Mouse (Mus musculus): ENCODE measurements around the gene Fkbpl. TPM values are rescaled to one million over a fixed set of nuclear protein-coding genes. Genes with fewer than 3 reads are reported as not detected.

The Fkbpl gene
- total RNA-seq (2015) (4.0 and 4.2 TPM in 2 replicates), total RNA-seq (2017) (40.5 and 41.6 TPM in 2 replicates)

DNA sequence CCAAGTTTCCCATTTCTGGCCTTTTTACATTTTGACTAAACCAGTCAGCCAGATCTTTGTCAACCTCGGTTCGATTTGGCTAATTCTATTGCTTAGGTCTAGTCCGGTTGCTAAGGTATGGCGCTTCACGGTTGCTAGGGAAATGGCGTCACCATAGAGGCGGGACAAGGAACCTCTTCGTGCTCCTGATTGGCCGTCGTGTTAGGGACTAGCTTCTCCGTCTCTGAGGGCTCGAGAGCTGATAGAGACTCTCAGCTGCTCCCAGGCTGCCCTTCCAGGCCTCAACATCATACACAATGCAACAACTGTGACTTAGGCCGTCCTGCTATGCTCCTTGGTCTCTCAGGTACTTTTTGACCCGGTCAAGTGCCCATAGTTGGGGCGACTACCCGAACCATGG is at the start of gene Fkbpl:
Gene Fkbpl (plus strand): TSS at position 157 of the 400 bp plus-strand sequence.
- ATAC-seq (ENCODE audit: poor library complexity, severe bottlenecking): peak; percentile 80

GRCm38 (mm10) chr17:34596098-34596497 is 48.5 kb upstream of the Fkbpl start:
- no peak for ATAC-seq (ENCODE audit: poor library complexity, severe bottlenecking)

GRCm38 (mm10) chr17:34597566-34598095 is 46.9 kb upstream of the Fkbpl start, which contains the start of gene Ager:
Gene Ager, plus strand, starts transcription at chr17:34597862.
- ATAC-seq (ENCODE audit: poor library complexity, severe bottlenecking): no peak

- no peak for ATAC-seq (ENCODE audit: poor library complexity, severe bottlenecking)
These were observed 44.7 kb upstream of the Fkbpl start for GRCm38 (mm10) chr17:34599891-34600290.

GRCm38 (mm10) chr17:34601796-34602195 is 42.8 kb upstream of the Fkbpl start:
- ATAC-seq (ENCODE audit: poor library complexity, severe bottlenecking): no peak

DNA sequence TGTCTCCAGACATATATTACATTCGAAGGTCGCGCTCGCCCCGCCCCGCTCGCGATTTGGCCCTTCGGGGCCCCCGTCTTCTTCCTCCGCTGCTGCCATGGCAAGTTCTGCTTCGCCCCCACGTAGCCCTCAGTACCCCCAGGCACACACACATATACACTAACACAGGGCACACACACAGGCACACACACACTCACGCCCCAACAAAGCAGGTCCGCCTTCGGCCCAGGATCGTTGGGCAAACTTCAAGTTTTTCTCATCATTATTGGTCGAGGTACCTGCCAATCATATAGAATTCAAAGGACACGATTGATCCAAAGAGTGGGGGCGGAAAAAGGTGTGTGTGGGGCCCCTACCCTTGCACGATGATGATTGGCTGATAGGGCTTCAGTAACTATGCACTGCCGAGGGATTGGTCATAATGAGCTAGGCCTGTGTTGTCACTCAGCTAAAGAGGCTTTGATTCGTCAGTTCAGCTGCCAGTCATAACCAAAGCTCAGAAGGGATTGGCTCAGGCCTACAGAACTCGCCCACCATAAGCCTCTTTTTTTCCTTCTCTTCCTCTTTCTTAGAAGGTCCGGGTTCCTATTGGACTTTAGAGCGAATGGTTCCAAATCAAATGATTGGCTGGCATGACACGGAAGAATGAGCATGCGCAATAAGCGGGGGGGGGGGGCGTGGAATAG is 41.0 kb upstream of the Fkbpl start, which contains the start of gene Rnf5:
Gene Rnf5 (minus strand): TSS at position 316 of the 686 bp plus-strand sequence.
- peak; percentile 72 for ATAC-seq (ENCODE audit: poor library complexity, severe bottlenecking)

GRCm38 (mm10) chr17:34604061-34604508 is 40.5 kb upstream of the Fkbpl start, which contains the start of gene Agpat1:
Gene Agpat1, plus strand, starts transcription at chr17:34604262.
- peak; percentile 73 for ATAC-seq (ENCODE audit: poor library complexity, severe bottlenecking)

- ATAC-seq (ENCODE audit: poor library complexity, severe bottlenecking): no peak
These were observed 39.9 kb upstream of the Fkbpl start for GRCm38 (mm10) chr17:34604511-34605237.

DNA sequence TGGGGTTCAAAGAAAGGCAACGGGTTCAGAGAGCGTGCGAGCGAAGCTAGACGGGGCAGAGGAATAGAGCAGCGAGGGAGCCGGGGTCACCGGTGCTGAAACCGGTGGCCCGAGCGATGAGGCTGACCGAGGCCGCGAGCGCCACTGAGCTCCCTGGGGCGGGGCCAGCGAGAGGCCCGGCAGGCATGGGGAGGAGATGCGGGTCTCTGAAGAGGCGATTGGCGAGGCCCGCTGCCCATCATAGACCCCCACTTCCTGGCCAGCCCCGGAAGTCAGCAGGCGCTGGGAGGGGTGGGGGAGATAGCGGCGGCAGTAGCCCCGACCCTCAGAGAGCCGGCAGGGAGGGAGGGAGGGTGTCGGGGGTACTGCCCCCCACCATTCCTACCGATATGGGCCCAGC is 39.0 kb upstream of the Fkbpl start:
- peak; percentile 48 for ATAC-seq (ENCODE audit: poor library complexity, severe bottlenecking)

DNA sequence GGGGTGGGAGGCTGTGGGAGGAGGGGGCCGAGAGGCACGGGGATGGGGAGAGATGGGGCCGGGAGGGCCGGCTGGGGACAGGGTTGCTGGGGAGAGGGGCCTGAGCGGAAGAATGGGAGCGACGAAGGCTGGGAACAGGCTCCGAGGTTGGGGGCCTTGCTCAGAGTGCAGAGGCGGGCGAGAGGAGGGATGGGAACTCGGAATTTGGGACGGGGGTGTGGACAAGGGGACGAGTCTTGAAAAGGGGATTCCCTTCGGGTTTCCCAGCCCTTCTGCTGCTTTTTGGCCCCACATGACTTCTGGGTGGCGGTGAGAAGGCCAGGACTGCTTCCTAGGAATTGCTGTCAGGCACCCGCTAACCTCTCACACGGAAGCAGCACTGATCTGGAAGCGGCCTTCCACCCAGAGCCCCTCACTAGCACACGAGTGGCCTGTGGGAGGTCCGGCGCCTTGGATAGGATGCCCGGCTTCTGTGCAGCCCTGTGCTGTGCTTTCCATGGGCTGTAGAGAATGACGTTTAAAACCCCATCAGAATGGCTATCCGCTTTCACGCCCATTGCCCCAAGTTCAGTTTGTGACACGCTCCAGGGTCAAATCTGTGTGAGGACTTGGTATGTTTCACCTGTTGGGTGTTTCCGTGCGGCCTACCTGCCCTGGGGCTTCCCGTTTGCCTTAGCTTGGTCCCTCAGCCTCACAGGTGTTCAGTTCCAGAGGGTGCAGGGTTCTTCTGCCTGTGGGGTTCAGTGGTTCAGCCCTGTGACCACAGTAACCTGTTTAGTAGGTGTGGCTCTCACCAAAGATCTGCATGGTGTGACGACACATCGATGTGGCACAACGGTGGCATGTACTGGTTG is 38.2 kb upstream of the Fkbpl start:
- no peak for ATAC-seq (ENCODE audit: poor library complexity, severe bottlenecking)

DNA sequence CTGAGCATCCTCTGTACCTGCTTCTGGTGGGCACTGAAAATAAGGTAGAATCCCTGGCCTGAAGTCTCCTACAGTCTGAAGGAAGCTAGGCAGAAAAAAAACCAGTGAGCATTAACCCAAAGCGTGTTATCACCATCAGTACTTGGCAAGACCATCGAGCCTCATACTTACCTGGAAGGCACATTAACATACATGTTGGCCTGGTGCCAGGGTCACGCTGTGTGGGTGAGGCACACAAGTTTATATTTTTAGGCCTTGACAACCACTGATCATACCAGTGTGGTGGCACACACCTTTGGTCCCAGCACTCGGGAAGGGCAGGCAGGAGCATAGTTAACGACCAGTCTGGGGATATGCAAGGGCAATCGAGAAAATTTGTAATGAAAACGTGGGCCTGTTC is 36.6 kb upstream of the Fkbpl start:
- ATAC-seq (ENCODE audit: poor library complexity, severe bottlenecking): no peak

- ATAC-seq (ENCODE audit: poor library complexity, severe bottlenecking): no peak
These were observed 33.5 kb upstream of the Fkbpl start for GRCm38 (mm10) chr17:34611050-34611449.

- ATAC-seq (ENCODE audit: poor library complexity, severe bottlenecking): no peak
These were observed 31.4 kb upstream of the Fkbpl start for GRCm38 (mm10) chr17:34613054-34613645.

GRCm38 (mm10) chr17:34613830-34614229 is 30.7 kb upstream of the Fkbpl start:
- ATAC-seq (ENCODE audit: poor library complexity, severe bottlenecking): no peak

- ATAC-seq (ENCODE audit: poor library complexity, severe bottlenecking): no peak
These were observed 28.7 kb upstream of the Fkbpl start, which contains the start of gene Egfl8 for GRCm38 (mm10) chr17:34615871-34616270. Gene Egfl8, minus strand, starts transcription at chr17:34615971.

- ATAC-seq (ENCODE audit: poor library complexity, severe bottlenecking): peak; percentile 83
These were observed 25.6 kb upstream of the Fkbpl start for GRCm38 (mm10) chr17:34618999-34619398.

- ATAC-seq (ENCODE audit: poor library complexity, severe bottlenecking): no peak
These were observed 23.6 kb upstream of the Fkbpl start for GRCm38 (mm10) chr17:34621006-34621405.

GRCm38 (mm10) chr17:34623161-34623560 is 21.4 kb upstream of the Fkbpl start:
- ATAC-seq (ENCODE audit: poor library complexity, severe bottlenecking): no peak

- no peak for ATAC-seq (ENCODE audit: poor library complexity, severe bottlenecking)
These were observed 19.6 kb upstream of the Fkbpl start for GRCm38 (mm10) chr17:34624981-34625380.

- no peak for ATAC-seq (ENCODE audit: poor library complexity, severe bottlenecking)
These were observed 18.3 kb upstream of the Fkbpl start for GRCm38 (mm10) chr17:34626062-34626772.

All from megakaryocyte, adult 5-6 weeks (primary cell).